Mouse (Mus musculus) Patski (cell line): ENCODE measurements around the gene Dpm2. TPM values are rescaled to one million over a fixed set of nuclear protein-coding genes. Genes with fewer than 3 reads are reported as not detected.

Source experiments
- ATAC-seq: fragments of 100-300 bp; one replicate; pipeline ENCODE4 v1.8.0; 2021
- CTCF ChIA-PET: fragments of 350-600 bp; sonication (Branson Sonifier 250); formaldehyde crosslinking; loops from one replicate; lab custom pipeline; 2022; ENCODE audit warnings: inconsistent platforms; lab: Charles Lee
- POLR2A ChIA-PET: fragments of 350-600 bp; sonication (Branson Sonifier 250); formaldehyde crosslinking; loops from one replicate; lab custom pipeline; 2022; ENCODE audit warnings: antibody characterized with exemption, inconsistent platforms; lab: Charles Lee
- DNase-seq: peaks from one replicate; pipeline ENCODE4 v3.0.0-alpha.2; 2011; ENCODE audit warnings: low read depth, low spot score
- H3K27me3 ChIP-seq: fragments of 371-371 bp; one replicate; pipeline ENCODE4 v1.5.1; 2021
- CTCF ChIP-seq: fragments of 100-300 bp; IDR thresholded peaks from one replicate; pipeline ENCODE4 v1.5.1; 2021
- in situ Hi-C: fragments of 300-500 bp; cut with MboI; formaldehyde crosslinking; loops from 3 replicates; pipeline ENCODE4 v1.11.1; 2018; ENCODE audit warnings: low pct_unique_long_range_greater_than_20kb, mixed read lengths
- polyA plus RNA-seq: library from polyadenylated mRNA; unstranded; gene quantifications from one replicate; pipeline ENCODE4 v1.2.3, GENCODE M21; 2021

The Dpm2 gene
- polyA plus RNA-seq, 1 experiment from 2014 or later: 59.3 TPM

GRCm38 (mm10) chr2:32591249-32591648 lies 20.6 kb downstream of the Dpm2 start:
- H3K27me3 ChIP-seq: no peaks in the 10 kb centered on the region
- DNase-seq: no peak
- in situ Hi-C loops: no loop called here
- POLR2A ChIA-PET: interaction anchor here (0.8 kb wide), 1 partner anchor 10 kb away, joined by 3 read pairs; no protein-coding TSS in a partner anchor
- ATAC-seq: no peak
- no peak for TF ChIP-seq CTCF
- CTCF ChIA-PET: interaction anchor here (3.4 kb wide), 1 partner anchor 11 kb away, joined by 14 read pairs; no protein-coding TSS in a partner anchor

GRCm38 (mm10) chr2:32596725-32597124 lies 26.1 kb downstream of the Dpm2 start:
- ChIA-PET CTCF (no interaction called here), POLR2A (no interaction called here)
- in situ Hi-C loops: no loop called here
- no peaks in the 10 kb centered on the region for H3K27me3 ChIP-seq
- DNase-seq (no peak), ATAC-seq (no peak)
- no peak for TF ChIP-seq CTCF

- in situ Hi-C loops: no loop called here
- ChIA-PET POLR2A (no interaction called here), CTCF (no interaction called here)
- no peak for ATAC-seq
- no peaks in the 10 kb centered on the region for H3K27me3 ChIP-seq
- TF ChIP-seq CTCF: no peak
- DNase-seq: no peak
Observed at GRCm38 (mm10) chr2:32597248-32597647, 26.6 kb downstream of the Dpm2 start.

GRCm38 (mm10) chr2:32597699-32598098 lies 27.0 kb downstream of the Dpm2 start:
- H3K27me3 ChIP-seq: no peaks in the 10 kb centered on the region
- ChIA-PET CTCF (no interaction called here), POLR2A (no interaction called here)
- no peak for TF ChIP-seq CTCF
- DNase-seq: no peak
- in situ Hi-C loops: no loop called here
- ATAC-seq: no peak

GRCm38 (mm10) chr2:32598506-32598905 lies 27.8 kb downstream of the Dpm2 start:
- ChIA-PET CTCF (no interaction called here), POLR2A (no interaction called here)
- no peaks in the 10 kb centered on the region for H3K27me3 ChIP-seq
- no peak for TF ChIP-seq CTCF
- DNase-seq (no peak), ATAC-seq (no peak)
- in situ Hi-C loops: no loop called here

GRCm38 (mm10) chr2:32599409-32599808 lies 28.8 kb downstream of the Dpm2 start, which contains the start of gene St6galnac6:
Gene St6galnac6 (plus strand): TSS chr2:32599709.
- no peaks in the 10 kb centered on the region for H3K27me3 ChIP-seq
- in situ Hi-C loops: no loop called here
- no peak for TF ChIP-seq CTCF
- CTCF ChIA-PET: no interaction called here
- POLR2A ChIA-PET: no interaction called here
- ATAC-seq: no peak
- no peak for DNase-seq

- no peak for ATAC-seq
- in situ Hi-C loops: no loop called here
- no peak for TF ChIP-seq CTCF
- POLR2A ChIA-PET: interaction anchor here (1.5 kb wide), 1 partner anchor 10 kb away, joined by 3 read pairs; no protein-coding TSS in a partner anchor
- H3K27me3 ChIP-seq: no peaks in the 10 kb centered on the region
- CTCF ChIA-PET: interaction anchor here (1.3 to 1.9 kb wide), 3 partner anchors 11 to 850 kb away, joined by 3 to 14 read pairs (median 7); no protein-coding TSS in a partner anchor
- no peak for DNase-seq
Observed at GRCm38 (mm10) chr2:32601417-32602065, 30.9 kb downstream of the Dpm2 start.

GRCm38 (mm10) chr2:32602600-32603054 lies 32.0 kb downstream of the Dpm2 start:
- ChIA-PET POLR2A (no interaction called here), CTCF (interaction anchor here (0.6 to 1.9 kb wide), 3 partner anchors 8 to 19 kb away, joined by 3 to 14 read pairs (median 7); no protein-coding TSS in a partner anchor)
- TF ChIP-seq CTCF: no peak
- in situ Hi-C loops: no loop called here
- DNase-seq (no peak), ATAC-seq (no peak)
- H3K27me3 ChIP-seq: no peaks in the 10 kb centered on the region

- DNase-seq: no peak
- in situ Hi-C loops: no loop called here
- no peak for ATAC-seq
- TF ChIP-seq CTCF: no peak
- ChIA-PET POLR2A (no interaction called here), CTCF (no interaction called here)
- no peaks in the 10 kb centered on the region for H3K27me3 ChIP-seq
Observed at GRCm38 (mm10) chr2:32604631-32605030, 34.0 kb downstream of the Dpm2 start.

- no peak for TF ChIP-seq CTCF
- ATAC-seq: peak; percentile 74
- POLR2A ChIA-PET: interaction anchor here (1.3 kb wide), 1 partner anchor 11 kb away, joined by 3 read pairs; no protein-coding TSS in a partner anchor
- in situ Hi-C loops: no loop called here
- DNase-seq: no peak
- no peaks in the 10 kb centered on the region for H3K27me3 ChIP-seq
- CTCF ChIA-PET: interaction anchor here (1.2 to 1.8 kb wide), 2 partner anchors 13 to 23 kb away, joined by 3 to 4 read pairs; no protein-coding TSS in a partner anchor
Observed at GRCm38 (mm10) chr2:32606161-32607142, 35.8 kb downstream of the Dpm2 start.
